Mouse (Mus musculus) MEL (cell line): ENCODE measurements around the gene Tgm4. TPM values are rescaled to one million over a fixed set of nuclear protein-coding genes. Genes with fewer than 3 reads are reported as not detected.
A peak's percentile ranks its signal among the peaks of the same experiment; 100 is the strongest.

Source experiments
- DNase-seq: peaks from one replicate; pipeline ENCODE4 v3.0.0; 2011; ENCODE audit warnings: low read depth, low spot score
- H3K27ac ChIP-seq: 2 replicates; pipeline ENCODE4 v1.5.1; 2012; ENCODE audit warnings: low read depth, mild to moderate bottlenecking, control low read depth, low read length, moderate library complexity; ENCODE audit not compliant: control insufficient read depth
- H3K27me3 ChIP-seq, 2 experiments: fragments of 150-350 bp in 1 of 2; sonication (generic) in 1 of 2; 2 replicates each; pipeline ENCODE4 v1.6.1; 2012; ENCODE audit warnings: low read length in 2 of 2, mild to moderate bottlenecking in 2 of 2, improper control_type of control experiment in 1 of 2, moderate library complexity in 1 of 2; ENCODE audit not compliant: insufficient read depth in 2 of 2, control insufficient read depth in 1 of 2
- H3K36me3 ChIP-seq, 2 experiments: 2 replicates each; pipeline ENCODE4 v1.6.1; 2012 to 2014; ENCODE audit warnings: low read length in 2 of 2, improper control_type of control experiment in 1 of 2, inconsistent platforms in 1 of 2, mild to moderate bottlenecking in 1 of 2; ENCODE audit not compliant: insufficient read depth in 2 of 2, control insufficient read depth in 1 of 2
- H3K4me1 ChIP-seq, 2 experiments: fragments of 150-350 bp in 1 of 2; sonication (generic) in 1 of 2; 2 replicates each; pipeline ENCODE4 v1.6.1; 2012; ENCODE audit warnings: low read length in 2 of 2, improper control_type of control experiment in 1 of 2, mild to moderate bottlenecking in 1 of 2; ENCODE audit not compliant: insufficient read depth in 2 of 2, control insufficient read depth in 1 of 2
- H3K4me3 ChIP-seq, 2 experiments: fragments of 150-350 bp in 1 of 2; sonication (generic) in 1 of 2; 2 replicates each; pipeline ENCODE4 v1.5.1; 2012; ENCODE audit warnings: low read depth in 2 of 2, low read length in 2 of 2, mild to moderate bottlenecking in 2 of 2, moderate library complexity in 2 of 2, control low read depth in 1 of 2, improper control_type of control experiment in 1 of 2; ENCODE audit not compliant: control insufficient read depth in 1 of 2, insufficient read depth in 1 of 2
- H3K79me2 ChIP-seq: 2 replicates; pipeline ENCODE4 v1.6.1; 2012; ENCODE audit warnings: mild to moderate bottlenecking, low read length, moderate library complexity; ENCODE audit not compliant: control insufficient read depth, poor library complexity, insufficient read depth
- H3K9ac ChIP-seq: 2 replicates; pipeline ENCODE4 v1.6.1; 2012; ENCODE audit warnings: low read depth, mild to moderate bottlenecking, control low read depth, low read length, moderate library complexity; ENCODE audit not compliant: control insufficient read depth, poor library complexity, severe bottlenecking
- H3K9me3 ChIP-seq: fragments of 150-350 bp; sonication (generic); replicated peaks from 2 replicates; pipeline ENCODE4 v1.6.1; 2012; ENCODE audit warnings: mild to moderate bottlenecking, low read length, improper control_type of control experiment, moderate library complexity; ENCODE audit not compliant: insufficient read depth
- CHD1 ChIP-seq: IDR thresholded peaks from 2 replicates; pipeline ENCODE4 v1.6.1; 2012; ENCODE audit warnings: low read depth, mild to moderate bottlenecking, inconsistent platforms, low read length, improper control_type of control experiment
- CTCF ChIP-seq, 3 experiments: IDR thresholded peaks in 2 of 3; conservative IDR thresholded peaks in 1 of 3; 2 replicates each; pipeline ENCODE4 v1.5.1; 2011 to 2012; ENCODE audit warnings: low read length in 3 of 3, low read depth in 2 of 3, mild to moderate bottlenecking in 2 of 3, improper control_type of control experiment in 1 of 3, inconsistent platforms in 1 of 3, mixed read lengths in 1 of 3, moderate library complexity in 1 of 3; ENCODE audit not compliant: control insufficient read depth in 1 of 3, insufficient read depth in 1 of 3, poor library complexity in 1 of 3, severe bottlenecking in 1 of 3
- E2F4 ChIP-seq: IDR thresholded peaks from 2 replicates; pipeline ENCODE4 v1.6.1; 2011; ENCODE audit warnings: low read depth, low read length, improper control_type of control experiment, borderline replicate concordance
- ELF1 ChIP-seq: IDR thresholded peaks from 2 replicates; pipeline ENCODE4 v1.6.1; 2014; ENCODE audit warnings: low read depth, mild to moderate bottlenecking, inconsistent platforms, low read length, improper control_type of control experiment, moderate library complexity
- ETS1 ChIP-seq: IDR thresholded peaks from 2 replicates; pipeline ENCODE4 v1.6.1; 2012; ENCODE audit warnings: low read depth, mild to moderate bottlenecking, inconsistent platforms, low read length, improper control_type of control experiment, moderate library complexity
- JUND ChIP-seq: IDR thresholded peaks from 2 replicates; pipeline ENCODE4 v1.6.1; 2011; ENCODE audit warnings: low read depth, mild to moderate bottlenecking, improper control_type of control experiment, low read length
- MAFK ChIP-seq: IDR thresholded peaks from 2 replicates; pipeline ENCODE4 v1.6.1; 2011; ENCODE audit warnings: low read depth, mild to moderate bottlenecking, low read length, improper control_type of control experiment, borderline replicate concordance
- MAZ ChIP-seq: IDR thresholded peaks from 2 replicates; pipeline ENCODE4 v1.6.1; 2012; ENCODE audit warnings: low read depth, mild to moderate bottlenecking, inconsistent platforms, low read length, improper control_type of control experiment
- MEF2A ChIP-seq: IDR thresholded peaks from 2 replicates; pipeline ENCODE4 v1.6.1; 2014; ENCODE audit warnings: low read depth, mild to moderate bottlenecking, inconsistent platforms, low read length, improper control_type of control experiment; ENCODE audit not compliant: poor library complexity, insufficient replicate concordance, severe bottlenecking; ENCODE audit errors: extremely low read depth
- MXI1 ChIP-seq: IDR thresholded peaks from 2 replicates; pipeline ENCODE4 v1.6.1; 2011; ENCODE audit warnings: mild to moderate bottlenecking, low read depth, low read length, improper control_type of control experiment
- MYB ChIP-seq: IDR thresholded peaks from 2 replicates; pipeline ENCODE4 v1.6.1; 2011; ENCODE audit warnings: mild to moderate bottlenecking, low read depth, low read length, improper control_type of control experiment
- NRF1 ChIP-seq: IDR thresholded peaks from 2 replicates; pipeline ENCODE4 v1.6.1; 2014; ENCODE audit warnings: low read depth, mild to moderate bottlenecking, inconsistent platforms, low read length, improper control_type of control experiment, moderate library complexity; ENCODE audit not compliant: poor library complexity, insufficient read depth, severe bottlenecking
- POLR2AphosphoS5 ChIP-seq: IDR thresholded peaks from 2 replicates; pipeline ENCODE4 v1.6.1; 2012; ENCODE audit warnings: low read depth, borderline replicate concordance, mild to moderate bottlenecking, inconsistent platforms, low read length, moderate library complexity, mixed read lengths
- USF1 ChIP-seq: IDR thresholded peaks from 2 replicates; pipeline ENCODE4 v1.6.1; 2014; ENCODE audit warnings: low read depth, mild to moderate bottlenecking, inconsistent platforms, low read length, improper control_type of control experiment, moderate library complexity
- ZC3H11A ChIP-seq: IDR thresholded peaks from 2 replicates; pipeline ENCODE4 v1.6.1; 2012; ENCODE audit warnings: low read depth, mild to moderate bottlenecking, inconsistent platforms, low read length, improper control_type of control experiment
- ZKSCAN1 ChIP-seq: IDR thresholded peaks from 2 replicates; pipeline ENCODE4 v1.6.1; 2012; ENCODE audit warnings: low read depth, mild to moderate bottlenecking, inconsistent platforms, low read length, improper control_type of control experiment, moderate library complexity
- ZMIZ1 ChIP-seq: IDR thresholded peaks from 2 replicates; pipeline ENCODE4 v1.6.1; 2012; ENCODE audit warnings: low read depth, mild to moderate bottlenecking, inconsistent platforms, low read length, improper control_type of control experiment, moderate library complexity
- ZNF384 ChIP-seq: IDR thresholded peaks from 2 replicates; pipeline ENCODE4 v1.6.1; 2012; ENCODE audit warnings: low read depth, mild to moderate bottlenecking, inconsistent platforms, low read length, improper control_type of control experiment
- polyA plus RNA-seq, 2 experiments: library from polyadenylated mRNA; stranded (reverse) in 1 of 2; unstranded in 1 of 2; fragments of >175 nt in 1 of 2; fragments of >200 nt in 1 of 2; gene quantifications; 2 replicates each; pipeline versions ENCODE4 v1.2.1 to v1.2.4; 2012; ENCODE audit warnings: low replicate concordance in 2 of 2, low read depth in 1 of 2; ENCODE audit not compliant: insufficient read length in 2 of 2, insufficient read depth in 1 of 2, missing spikeins in 1 of 2
- total RNA-seq: library from RNA; depleted of rRNA; stranded (reverse); fragments of 300-350 nt; gene quantifications from 2 replicates; pipeline ENCODE4 v1.2.3, GENCODE M21; 2012

The Tgm4 gene
- total and polyA plus RNA-seq, 3 experiments, result 0.42 to 0.96 TPM; not detected in 1

GRCm38 (mm10) chr9:123020995-123021631, 13.4 kb upstream of the Tgm4 start, which contains the start of gene Tmem42 (continued):
- peak; percentile 71; the same call in 1 of the 2 replicates for TF ChIP-seq POLR2AphosphoS5
- no peak for TF ChIP-seq JUND
- peak; percentile 68 for TF ChIP-seq ELF1
- peak; percentile 84 for TF ChIP-seq ZC3H11A

GRCm38 (mm10) chr9:123021636-123022379, 12.7 kb upstream of the Tgm4 start:
- no peaks in the 10 kb centered on the region for H3K9me3 ChIP-seq
- peak overlapping the region; percentile 50 for H3K9ac ChIP-seq
- H3K4me1 ChIP-seq, result peaks cover 4 to 14% of the 10 kb centered on the region in 2 experiments; a peak in 3 of 4 replicates
- peak overlapping the region; percentile 54 to 70 for H3K4me3 ChIP-seq
- H3K27ac ChIP-seq, result no peak overlapping the region
- peaks cover 7% of the 10 kb centered on the region for H3K79me2 ChIP-seq
- no peaks in the 10 kb centered on the region for H3K27me3 ChIP-seq
- no peak for DNase-seq
- peaks cover 9 to 25% of the 10 kb centered on the region in 2 experiments for H3K36me3 ChIP-seq
- TF ChIP-seq ZNF384 (no peak), MXI1 (no peak), MAFK (no peak), USF1 (peak; percentile 41; the same call in 1 of the 2 replicates), POLR2AphosphoS5 (no peak), E2F4 (no peak; the same call in 1 of the 2 replicates), CHD1 (no peak), ETS1 (no peak), CTCF (IDR thresholded peaks at IDR 0.05 in 2 of 3, conservative IDR thresholded peaks at IDR 0.05 in 1 of 3; ENCODE audit: control insufficient read depth in 1 of 3, insufficient read depth in 1 of 3, low read depth in 2 of 3, low read length in 3 of 3, poor library complexity in 1 of 3, severe bottlenecking in 1 of 3) (peak in 1 of 3 experiments; percentile 1; a peak in 1 of 6 replicates), ZKSCAN1 (no peak), MAZ (no peak), ZMIZ1 (no peak), NRF1 (no peak), MYB (no peak), MEF2A (no peak)
